Mouse (Mus musculus) forebrain, embryonic 12.5 days (tissue): ENCODE results near the gene Gm3149. TPM values are rescaled to one million over a fixed set of nuclear protein-coding genes. Genes with fewer than 3 reads are reported as not detected.
"Not testable (repeated sequence)": the region's sequence is repeated elsewhere in the genome, so short reads cannot be mapped to it uniquely, and the experiment has no call there.

Experiments used
- ATAC-seq: fragments of 200-750 bp; cut with Nextera tagmentation; 2 replicates; pipeline ENCODE4 v1.8.0; 2017; ENCODE audit warnings: moderate TSS enrichment; ENCODE audit not compliant: low FRiP score
- H3K27ac ChIP-seq: fragments of 300-500 bp; sonication (generic); 2 replicates; pipeline ENCODE4 v1.5.1; 2016; ENCODE audit warnings: mild to moderate bottlenecking
- H3K27me3 ChIP-seq: fragments of 300-500 bp; sonication (generic); 2 replicates; pipeline ENCODE4 v1.6.1; 2016; ENCODE audit warnings: mild to moderate bottlenecking
- H3K36me3 ChIP-seq: fragments of 300-500 bp; sonication (generic); replicated peaks from 2 replicates; pipeline ENCODE4 v1.6.1; 2016; ENCODE audit warnings: mild to moderate bottlenecking
- H3K4me1 ChIP-seq: fragments of 300-500 bp; sonication (generic); 2 replicates; pipeline ENCODE4 v1.6.1; 2016
- H3K4me2 ChIP-seq: fragments of 300-500 bp; sonication (generic); 2 replicates; pipeline ENCODE4 v1.6.1; 2016; ENCODE audit warnings: mild to moderate bottlenecking, moderate library complexity
- H3K4me3 ChIP-seq: fragments of 300-500 bp; sonication (generic); replicated peaks from 2 replicates; pipeline ENCODE4 v1.5.1; 2016; ENCODE audit warnings: mild to moderate bottlenecking
- H3K9ac ChIP-seq: fragments of 300-500 bp; sonication (generic); 2 replicates; pipeline ENCODE4 v1.6.1; 2016; ENCODE audit warnings: mild to moderate bottlenecking
- H3K9me3 ChIP-seq: fragments of 300-500 bp; sonication (generic); 2 replicates; pipeline ENCODE4 v1.6.1; 2016
- WGBS: fragments of 180-500 bp; shearing (Covaris S2); methylation state at CpG from one replicate; pipeline ENCODE4 v1.1.7; 2016; 5-methylcytosine and 5-hydroxymethylcytosine counted together
- polyA plus RNA-seq: library from polyadenylated mRNA; unstranded; fragments of >200 nt; fragmentation: Nextera tagmentation; extraction: Ambion mirVana; gene quantifications from 2 replicates; pipeline ENCODE4 v1.2.1, GENCODE M21; 2016

Gm3149 gene
- polyA plus RNA-seq = not detected in 2 replicates

- H3K27ac ChIP-seq, H3K4me1 ChIP-seq, ATAC-seq, H3K36me3 ChIP-seq, H3K9ac ChIP-seq, H3K9me3 ChIP-seq, H3K4me3 ChIP-seq, H3K27me3 ChIP-seq, H3K4me2 ChIP-seq: not testable (repeated sequence)
- WGBS = no CpG with 5 or more reads among the region's 1 CpGs
These were observed at the start of gene Gm3149 for GRCm38 (mm10) chr14:4316983-4317382. Gm3149 (plus strand) TSS chr14:4317283.

GRCm38 (mm10) chr14:4269238-4269950 is 47.7 kb upstream of the Gm3149 start:
- WGBS = 79% methylated on average over 2 of the region's 2 CpGs
- H3K9me3 ChIP-seq, H3K4me2 ChIP-seq, H3K36me3 ChIP-seq, H3K27ac ChIP-seq, H3K4me1 ChIP-seq, H3K9ac ChIP-seq, ATAC-seq, H3K4me3 ChIP-seq, H3K27me3 ChIP-seq: not testable (repeated sequence)

- WGBS = 82% methylated on average over 3 of the region's 3 CpGs
- not testable (repeated sequence) for H3K4me3 ChIP-seq, H3K9ac ChIP-seq, H3K4me2 ChIP-seq, H3K27me3 ChIP-seq, H3K27ac ChIP-seq, ATAC-seq, H3K4me1 ChIP-seq, H3K9me3 ChIP-seq, H3K36me3 ChIP-seq
These were observed 37.3 kb upstream of the Gm3149 start for GRCm38 (mm10) chr14:4279828-4280227.

- peak within 1 kb of the TSS; percentile 75 for H3K4me2 ChIP-seq
- H3K4me1 ChIP-seq, ATAC-seq, H3K27ac ChIP-seq, H3K36me3 ChIP-seq, H3K9me3 ChIP-seq, H3K27me3 ChIP-seq: not testable (repeated sequence)
- H3K4me3 ChIP-seq = peak within 1 kb of the TSS; percentile 46
- under 1% methylated on average over 19 of the region's 48 CpGs for WGBS
- H3K9ac ChIP-seq = peak within 1 kb of the TSS; percentile 53
These were observed 17.5 kb downstream of the Gm3149 start, which contains the start of gene 2610042L04Rik for GRCm38 (mm10) chr14:4334476-4335080. 2610042L04Rik (plus strand) TSS chr14:4334763.

- H3K4me3 ChIP-seq, H3K4me1 ChIP-seq, ATAC-seq, H3K36me3 ChIP-seq, H3K4me2 ChIP-seq, H3K9me3 ChIP-seq, H3K27ac ChIP-seq, H3K27me3 ChIP-seq, H3K9ac ChIP-seq: not testable (repeated sequence)
- WGBS = 7% methylated on average over 7 of the region's 8 CpGs
These were observed 18.4 kb downstream of the Gm3149 start for GRCm38 (mm10) chr14:4335506-4335905.

- WGBS = 84% methylated on average over 3 of the region's 3 CpGs
- not testable (repeated sequence) for H3K27ac ChIP-seq, H3K4me2 ChIP-seq, ATAC-seq, H3K9me3 ChIP-seq, H3K27me3 ChIP-seq, H3K4me1 ChIP-seq, H3K4me3 ChIP-seq, H3K9ac ChIP-seq, H3K36me3 ChIP-seq
These were observed 51.9 kb downstream of the Gm3149 start for GRCm38 (mm10) chr14:4368991-4369390.

GRCm38 (mm10) chr14:4369691-4370090 is 52.6 kb downstream of the Gm3149 start:
- not testable (repeated sequence) for H3K4me2 ChIP-seq, H3K27me3 ChIP-seq, H3K9ac ChIP-seq, H3K36me3 ChIP-seq, H3K4me3 ChIP-seq, ATAC-seq, H3K9me3 ChIP-seq, H3K4me1 ChIP-seq, H3K27ac ChIP-seq
- WGBS = 81% methylated on average over 3 of the region's 3 CpGs

Other genes starting within 250 kb of the Gm3149 start
- gene Gm3115, start 233.2 kb upstream of the Gm3149 start, polyA plus RNA-seq = not detected in 2 replicates
- gene Gm8108, start 206.8 kb upstream of the Gm3149 start, polyA plus RNA-seq = 1.00 and 1.1 TPM in 2 replicates
- gene Gm3127, start 152.3 kb upstream of the Gm3149 start, polyA plus RNA-seq = not detected in 2 replicates
- gene Gm2974, start 134.7 kb upstream of the Gm3149 start, polyA plus RNA-seq = 1.8 and 2.1 TPM in 2 replicates
- gene Gm3138, start 67.7 kb upstream of the Gm3149 start, polyA plus RNA-seq = not detected in 2 replicates
- gene 2610042L04Rik, start 17.5 kb downstream of the Gm3149 start, polyA plus RNA-seq = 2.0 and 2.3 TPM in 2 replicates
- gene Gm3159, start 80.2 kb downstream of the Gm3149 start, polyA plus RNA-seq = not detected in 2 replicates
- gene Gm3164, start 98.2 kb downstream of the Gm3149 start, polyA plus RNA-seq = 1.8 and 2.7 TPM in 2 replicates
- gene Gm3173, start 113.7 kb downstream of the Gm3149 start, polyA plus RNA-seq = 0.65 TPM in 1 of 2 replicates, not detected in the other
- not detected in 2 replicates for gene Gm3182, start 164.5 kb downstream of the Gm3149 start, polyA plus RNA-seq
- gene Gm3047, start 238.1 kb downstream of the Gm3149 start, polyA plus RNA-seq = not detected in 2 replicates